Mouse (Mus musculus) spleen, postnatal 4 days (tissue): ENCODE data around the gene Gabrr1.

Experiments
- DNase-seq, 2 experiments: peaks; one replicate each; pipeline ENCODE4 v3.0.0; 2022; ENCODE audit warnings: low spot score in 2 of 2

The Gabrr1 gene

GRCm38 (mm10) chr4:33208881-33209841, 76.8 kb downstream of the Gabrr1 start, which contains the start of gene Srsf12:
Gene Srsf12, plus strand, starts transcription at chr4:33208991.
- peak; percentile 18 to 63 for DNase-seq
